Comparison of ENCODE assay signal across 8 mouse cellular contexts in the genomic region with DNA sequence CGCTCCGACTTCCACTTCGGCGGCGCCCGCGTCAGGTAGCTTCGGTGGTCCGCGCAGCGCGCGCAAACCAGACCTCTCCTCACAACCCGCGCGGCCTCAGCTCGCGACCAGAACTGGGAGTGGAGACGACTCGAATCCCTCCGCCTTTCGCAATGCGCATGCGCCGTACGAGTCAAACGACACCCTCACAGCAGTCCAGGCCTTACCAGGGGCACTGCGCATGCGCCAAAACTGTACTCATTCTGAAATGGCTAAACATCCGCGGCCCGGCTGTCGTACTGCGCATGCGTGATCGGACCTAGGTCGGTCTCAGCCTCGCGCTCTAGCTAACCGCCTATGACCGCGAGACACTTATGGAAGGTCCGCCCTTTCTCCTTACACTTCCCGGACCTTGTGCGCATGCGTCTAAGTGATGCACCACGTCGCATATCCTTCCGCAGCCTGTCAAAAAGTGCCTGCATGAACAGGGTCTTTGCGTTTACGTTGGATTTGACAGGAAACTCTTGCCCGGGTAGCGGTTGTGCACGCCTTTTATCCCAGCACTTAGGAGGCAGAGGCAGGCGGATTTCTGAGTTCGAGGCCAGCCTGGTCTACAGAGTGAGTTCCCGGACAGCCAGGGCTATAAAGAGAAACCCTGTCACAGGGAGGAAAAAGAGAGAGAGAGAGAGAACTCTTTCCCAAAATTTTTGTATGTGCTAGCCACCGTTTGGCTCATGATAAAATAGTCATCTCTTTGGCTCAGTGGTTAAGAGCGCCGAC. TPM values are rescaled to one million over a fixed set of nuclear protein-coding genes. Genes with fewer than 3 reads are reported as not detected.
DNase-seq lines count a peak whose midpoint lies in the region; ATAC-seq and TF ChIP-seq lines count a peak whose summit lies in the region.

Gene Snrnp70 (minus strand): TSS at position 165 of the 759 bp plus-strand sequence.

- H3K27me3 ChIP-seq in forebrain, embryonic 10.5 days (ENCODE audit: poor library complexity, severe bottlenecking), result no peaks in the 10 kb centered on the region
- no peaks in the 10 kb centered on the region for H3K27me3 ChIP-seq in heart, embryonic 15.5 days
- no peaks in the 10 kb centered on the region for H3K27me3 ChIP-seq in liver, embryonic 14.5 days (ENCODE audit: control insufficient read depth, insufficient read depth, low read length)
- no peaks in the 10 kb centered on the region for H3K27me3 ChIP-seq in neural tube, embryonic 11.5 days (ENCODE audit: control insufficient read depth, insufficient read depth, low read length)
- H3K27me3 ChIP-seq in stomach, postnatal 0 days (ENCODE audit: control insufficient read depth, insufficient read depth, low read length), result no peaks in the 10 kb centered on the region

- peaks cover 27% of the 10 kb centered on the region for H3K4me1 ChIP-seq in forebrain, embryonic 10.5 days
- H3K4me1 ChIP-seq in heart, embryonic 15.5 days (replicated peaks), result peaks cover 22% of the 10 kb centered on the region
- H3K4me1 ChIP-seq in liver, embryonic 14.5 days (replicated peaks; ENCODE audit: control insufficient read depth in 2 of 2, insufficient read depth in 2 of 2, low read length in 1 of 2), result peaks cover 15 to 17% of the 10 kb centered on the region in 2 experiments
- H3K4me1 ChIP-seq in neural tube, embryonic 11.5 days (ENCODE audit: control insufficient read depth, insufficient read depth, low read length), result peaks cover 13% of the 10 kb centered on the region
- H3K4me1 ChIP-seq in stomach, postnatal 0 days (replicated peaks; ENCODE audit: control insufficient read depth, insufficient read depth), result peaks cover 4% of the 10 kb centered on the region; the same call in 1 of the 2 replicates

- peak within 1 kb of the TSS; percentile 88 for H3K4me3 ChIP-seq in forebrain, embryonic 10.5 days
- peak within 1 kb of the TSS; percentile 78 for H3K4me3 ChIP-seq in heart, embryonic 15.5 days
- peak within 1 kb of the TSS; percentile 92 to 96 for H3K4me3 ChIP-seq in liver, embryonic 14.5 days (ENCODE audit: insufficient read depth in 1 of 2, low read depth in 2 of 2, low read length in 2 of 2)
- H3K4me3 ChIP-seq in neural tube, embryonic 11.5 days (ENCODE audit: low read depth, low read length), result peak within 1 kb of the TSS; percentile 59
- peak within 1 kb of the TSS; percentile 75 for H3K4me3 ChIP-seq in stomach, postnatal 0 days (ENCODE audit: low read depth, low read length)

- ATAC-seq in heart, embryonic 15.5 days (replicated peaks; ENCODE audit: insufficient number of reproducible peaks, insufficient read depth, low FRiP score, low read depth), result peak; percentile 98
- peak; percentile 95 for ATAC-seq in liver, embryonic 14.5 days (ENCODE audit: insufficient read depth)
- ATAC-seq in neural tube, embryonic 11.5 days (ENCODE audit: insufficient read depth, low FRiP score, low TSS enrichment), result peak; percentile 95
- ATAC-seq in stomach, postnatal 0 days (ENCODE audit: low FRiP score, low TSS enrichment), result peak; percentile 98

- peak within 1 kb of the TSS; percentile 84 for H3K9ac ChIP-seq in heart, embryonic 15.5 days
- peak within 1 kb of the TSS; percentile 97 for H3K9ac ChIP-seq in liver, embryonic 14.5 days (replicated peaks)
- H3K9ac ChIP-seq in neural tube, embryonic 11.5 days (ENCODE audit: low read length), result peak within 1 kb of the TSS; percentile 75
- H3K9ac ChIP-seq in stomach, postnatal 0 days (ENCODE audit: low read length), result peak within 1 kb of the TSS; percentile 80

- H3K4me2 ChIP-seq in heart, embryonic 15.5 days, result peak within 1 kb of the TSS; percentile 82
- peak within 1 kb of the TSS; percentile 99 for H3K4me2 ChIP-seq in liver, embryonic 14.5 days (ENCODE audit: low read depth)
- peak within 1 kb of the TSS; percentile 91 for H3K4me2 ChIP-seq in neural tube, embryonic 11.5 days (ENCODE audit: low read depth)
- H3K4me2 ChIP-seq in stomach, postnatal 0 days (replicated peaks; ENCODE audit: low read depth), result peak within 1 kb of the TSS; percentile 69

- peak within 1 kb of the TSS; percentile 99 for H3K27ac ChIP-seq in forebrain, embryonic 10.5 days
- H3K27ac ChIP-seq in heart, embryonic 15.5 days, result peak within 1 kb of the TSS; percentile 95
- peak within 1 kb of the TSS; percentile 93 for H3K27ac ChIP-seq in liver, embryonic 14.5 days
- H3K27ac ChIP-seq in neural tube, embryonic 11.5 days (ENCODE audit: low read depth, low read length), result peak within 1 kb of the TSS; percentile 94
- peak within 1 kb of the TSS; percentile 97 for H3K27ac ChIP-seq in stomach, postnatal 0 days (replicated peaks)

- peak; percentile 0; the same call in 1 of the 2 replicates for TF ChIP-seq CTCF in liver, embryonic 14.5 days (IDR thresholded peaks at IDR 0.05; ENCODE audit: low read depth)
- no peak for TF ChIP-seq CTCF in stomach, postnatal 0 days (IDR thresholded peaks at IDR 0.05; ENCODE audit: low read depth)

- TF ChIP-seq EP300 in liver, embryonic 14.5 days (IDR thresholded peaks at IDR 0.05; ENCODE audit: low read depth), result peak; percentile 28; the same call in 1 of the 2 replicates
- no peak for TF ChIP-seq EP300 in stomach, postnatal 0 days (optimal IDR thresholded peaks at IDR 0.05)

- peak; percentile 99 to 100 for DNase-seq in CD8-positive naive resting alpha-beta T cell, adult 2 months (ENCODE audit: low read depth in 2 of 2, low spot score in 2 of 2)
- DNase-seq in c-Kit-positive CD71-negative TER-119-negative erythroid progenitor cells, embryonic 14.5 days (ENCODE audit: low read depth), result peak; percentile 100
- peak; percentile 100 for DNase-seq in forebrain, embryonic 10.5 days (ENCODE audit: extremely low spot score, low spot score)
- peak; percentile 100 for DNase-seq in kidney, postnatal 25 days
- DNase-seq in liver, embryonic 14.5 days (ENCODE audit: low read depth in 3 of 3, low spot score in 3 of 3), result peak; percentile 100
- DNase-seq in neural tube, embryonic 11.5 days (ENCODE audit: low spot score), result peak; percentile 100
- DNase-seq in stomach, postnatal 0 days (ENCODE audit: low spot score), result peak; percentile 100

- H3K9me3 ChIP-seq in forebrain, embryonic 10.5 days, result no peaks in the 10 kb centered on the region
- H3K9me3 ChIP-seq in heart, embryonic 15.5 days (replicated peaks), result no peaks in the 10 kb centered on the region
- no peaks in the 10 kb centered on the region for H3K9me3 ChIP-seq in liver, embryonic 14.5 days (ENCODE audit: control insufficient read depth, low read length)
- H3K9me3 ChIP-seq in neural tube, embryonic 11.5 days (ENCODE audit: control insufficient read depth, low read length), result no peaks in the 10 kb centered on the region
- H3K9me3 ChIP-seq in stomach, postnatal 0 days (ENCODE audit: control insufficient read depth, low read length), result no peaks in the 10 kb centered on the region

- 1% methylated on average over 60 of the region's 60 CpGs for WGBS in forebrain, embryonic 10.5 days
- WGBS in heart, embryonic 15.5 days, result under 1% methylated on average over 60 of the region's 60 CpGs
- under 1% methylated on average over 60 of the region's 60 CpGs for WGBS in liver, embryonic 14.5 days (ENCODE audit: insufficient replicate concordance)
- WGBS in neural tube, embryonic 11.5 days, result under 1% methylated on average over 60 of the region's 60 CpGs
- under 1% methylated on average over 60 of the region's 60 CpGs for WGBS in stomach, postnatal 0 days

- H3K36me3 ChIP-seq in forebrain, embryonic 10.5 days (replicated peaks), result peaks cover 35% of the 10 kb centered on the region
- H3K36me3 ChIP-seq in heart, embryonic 15.5 days, result peaks cover 18% of the 10 kb centered on the region
- H3K36me3 ChIP-seq in liver, embryonic 14.5 days (replicated peaks; ENCODE audit: control insufficient read depth, insufficient read depth, low read depth), result peaks cover 35% of the 10 kb centered on the region
- H3K36me3 ChIP-seq in neural tube, embryonic 11.5 days (ENCODE audit: control insufficient read depth, insufficient read depth, low read length), result 0 out of 2 replicates have a peak, but pooled peaks cover 3% of the 10 kb centered on the region
- H3K36me3 ChIP-seq in stomach, postnatal 0 days (ENCODE audit: control insufficient read depth, insufficient read depth, low read length), result peaks cover 12% of the 10 kb centered on the region; the same call in 1 of the 2 replicates

RNA-seq across cellular contexts. Expression of gene Snrnp70, which starts in this region (rescaled TPM):
- 295 TPM in 2 replicates for polyA plus RNA-seq in forebrain, embryonic 10.5 days (2016; fragmentation: Nextera tagmentation; extraction: Ambion mirVana)
- 123 and 146 TPM in 2 replicates for polyA plus RNA-seq in heart, embryonic 15.5 days (2015; fragmentation: Nextera tagmentation; extraction: Ambion mirVana)
- polyA plus RNA-seq in liver, embryonic 14.5 days (2012; rRNA removed), result 132 and 203 TPM in 2 replicates
- polyA plus RNA-seq in liver, embryonic 14.5 days (2014; fragmentation: Nextera tagmentation; extraction: Ambion mirVana), result 28.0 and 28.8 TPM in 2 replicates
- polyA plus RNA-seq in neural tube, embryonic 11.5 days (2014; fragmentation: Nextera tagmentation; extraction: Ambion mirVana), result 66.4 and 74.1 TPM in 2 replicates
- polyA plus RNA-seq in stomach, postnatal 0 days (2015; fragmentation: Nextera tagmentation; extraction: Ambion mirVana), result 73.7 and 78.8 TPM in 2 replicates

Comparison
In these comparisons a context has a peak if more than half of its experiments do, and no peak if none do; other contexts are left out.
1. Peak in every context shown above with its lines: DNase-seq, ATAC-seq, H3K4me3 ChIP-seq and H3K27ac ChIP-seq.